Mouse (Mus musculus) heart, embryonic 10.5 days (tissue): ENCODE data around the gene Gm7075. TPM values are rescaled to one million over a fixed set of nuclear protein-coding genes. Genes with fewer than 3 reads are reported as not detected.
"Not testable (repeated sequence)": the region's sequence is repeated elsewhere in the genome, so short reads cannot be mapped to it uniquely, and the experiment has no call there.

Source experiments
- DNase-seq: peaks from one replicate; pipeline ENCODE4 v3.0.0-alpha.2; 2017; ENCODE audit warnings: low spot score
- H3K27ac ChIP-seq: fragments of 300-500 bp; sonication (generic); 2 replicates; pipeline ENCODE4 v1.5.1; 2016; ENCODE audit warnings: mild to moderate bottlenecking
- H3K27me3 ChIP-seq: fragments of 300-500 bp; sonication (generic); 2 replicates; pipeline ENCODE4 v1.6.1; 2016; ENCODE audit warnings: mild to moderate bottlenecking; ENCODE audit not compliant: poor library complexity, insufficient read depth, severe bottlenecking
- H3K36me3 ChIP-seq: fragments of 300-500 bp; sonication (generic); 2 replicates; pipeline ENCODE4 v1.6.1; 2016; ENCODE audit warnings: mild to moderate bottlenecking, moderate library complexity
- H3K4me1 ChIP-seq: fragments of 300-500 bp; sonication (generic); 2 replicates; pipeline ENCODE4 v1.6.1; 2016; ENCODE audit warnings: mild to moderate bottlenecking
- H3K4me3 ChIP-seq: fragments of 300-500 bp; sonication (generic); 2 replicates; pipeline ENCODE4 v1.5.1; 2016; ENCODE audit warnings: mild to moderate bottlenecking, moderate library complexity
- H3K9me3 ChIP-seq: fragments of 300-500 bp; sonication (generic); 2 replicates; pipeline ENCODE4 v1.6.1; 2016; ENCODE audit warnings: mild to moderate bottlenecking, moderate library complexity
- WGBS: fragments of 180-500 bp; shearing (Covaris S2); methylation state at CpG from one replicate; pipeline ENCODE4 v1.1.7; 2016; 5-methylcytosine and 5-hydroxymethylcytosine counted together
- polyA plus RNA-seq: library from polyadenylated mRNA; unstranded; fragments of >200 nt; fragmentation: Nextera tagmentation; extraction: Ambion mirVana; gene quantifications from 2 replicates; pipeline ENCODE4 v1.2.1, GENCODE M21; 2016

The Gm7075 gene
- polyA plus RNA-seq, 1 experiment from 2014 or later: not detected

DNA sequence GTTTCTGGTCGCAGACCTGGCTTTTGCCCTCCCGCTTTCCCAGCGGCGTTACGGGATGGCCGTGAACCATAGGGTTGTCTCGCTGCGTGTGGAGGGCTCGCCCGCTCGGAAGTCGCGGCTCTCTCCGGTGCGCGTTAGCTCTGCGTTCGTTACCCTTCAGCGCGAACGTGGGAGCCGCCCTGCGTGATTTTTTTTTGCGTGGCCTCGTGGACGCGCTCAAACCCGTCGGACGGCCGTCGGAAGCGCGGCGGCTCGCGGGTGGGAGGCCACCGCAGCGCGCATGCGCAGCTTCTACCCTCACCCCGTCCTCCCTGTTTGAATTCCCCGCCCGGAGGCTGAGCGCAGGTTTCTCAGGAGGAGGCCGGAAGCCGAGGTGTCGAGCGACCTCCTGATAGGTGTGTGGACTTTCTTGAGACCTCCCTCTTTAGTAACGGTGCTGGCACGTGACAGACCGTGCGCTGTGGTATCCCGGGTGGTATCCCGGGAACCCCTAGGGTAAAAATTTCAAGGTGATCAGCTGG, 8.3 kb upstream of the Gm7075 start, which contains the start of gene Ctnna3:
Ctnna3 (plus strand) TSS at position 314 of the 521 bp plus-strand sequence.
- Histone ChIP-seq H3K4me3 (peak within 1 kb of the TSS; percentile 81), H3K27me3 (no peaks in the 10 kb centered on the region), H3K36me3 (no peaks in the 10 kb centered on the region), H3K9me3 (no peaks in the 10 kb centered on the region), H3K27ac (peak within 1 kb of the TSS; percentile 95), H3K4me1 (no peaks in the 10 kb centered on the region)
- under 1% methylated on average over 55 of the region's 55 CpGs for WGBS
- peak; percentile 98 for DNase-seq

DNA sequence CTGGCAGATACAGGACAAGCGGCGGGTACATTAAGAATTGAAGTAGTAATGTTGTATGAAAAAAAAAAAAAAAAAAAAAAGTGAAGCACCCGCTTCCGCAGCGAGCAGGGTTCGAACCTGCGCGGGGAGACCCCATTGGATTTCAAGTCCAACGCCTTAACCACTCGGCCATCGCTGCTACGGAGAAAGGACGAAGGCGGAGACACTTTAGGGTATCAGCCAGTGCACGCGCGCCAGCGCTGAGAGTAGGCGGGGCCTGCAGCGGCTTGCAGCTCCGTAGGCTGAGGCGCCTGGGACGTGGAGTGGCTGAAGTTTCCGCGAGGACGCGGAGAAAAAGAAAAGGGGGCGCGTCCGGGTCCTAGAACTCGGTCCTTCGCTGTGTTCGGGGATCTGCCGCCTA, 7.8 kb upstream of the Gm7075 start:
- peak overlapping the region; percentile 95 for H3K27ac ChIP-seq
- DNase-seq: peak; percentile 97
- H3K27me3 ChIP-seq: no peaks in the 10 kb centered on the region
- H3K4me1 ChIP-seq: no peaks in the 10 kb centered on the region
- no peaks in the 10 kb centered on the region for H3K36me3 ChIP-seq
- no peaks in the 10 kb centered on the region for H3K9me3 ChIP-seq
- under 1% methylated on average over 34 of the region's 34 CpGs for WGBS
- peak overlapping the region; percentile 81 for H3K4me3 ChIP-seq

DNA sequence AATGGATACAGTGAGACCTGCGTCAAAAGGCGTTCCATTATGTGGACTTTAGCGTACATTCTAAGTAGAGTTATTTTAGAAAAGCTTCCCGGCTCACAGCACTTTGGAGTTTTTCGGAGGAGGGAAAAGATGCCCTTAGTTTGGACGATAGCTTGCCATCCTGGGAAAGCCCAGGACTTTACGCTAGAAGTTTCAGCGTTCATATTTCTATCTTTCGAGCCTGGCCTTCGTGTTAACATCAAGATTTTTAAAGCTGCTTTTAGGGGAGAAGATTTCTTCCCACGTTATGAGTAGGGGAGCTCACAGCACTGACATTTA, 7.4 kb upstream of the Gm7075 start:
- H3K36me3 ChIP-seq: no peaks in the 10 kb centered on the region
- WGBS: 5% methylated on average over 11 of the region's 11 CpGs
- H3K27me3 ChIP-seq: no peaks in the 10 kb centered on the region
- H3K4me3 ChIP-seq: peak overlapping the region; percentile 81
- peak overlapping the region; percentile 23; the same call in 1 of the 2 replicates for H3K27ac ChIP-seq
- no peaks in the 10 kb centered on the region for H3K4me1 ChIP-seq
- DNase-seq: no peak
- no peaks in the 10 kb centered on the region for H3K9me3 ChIP-seq

DNA sequence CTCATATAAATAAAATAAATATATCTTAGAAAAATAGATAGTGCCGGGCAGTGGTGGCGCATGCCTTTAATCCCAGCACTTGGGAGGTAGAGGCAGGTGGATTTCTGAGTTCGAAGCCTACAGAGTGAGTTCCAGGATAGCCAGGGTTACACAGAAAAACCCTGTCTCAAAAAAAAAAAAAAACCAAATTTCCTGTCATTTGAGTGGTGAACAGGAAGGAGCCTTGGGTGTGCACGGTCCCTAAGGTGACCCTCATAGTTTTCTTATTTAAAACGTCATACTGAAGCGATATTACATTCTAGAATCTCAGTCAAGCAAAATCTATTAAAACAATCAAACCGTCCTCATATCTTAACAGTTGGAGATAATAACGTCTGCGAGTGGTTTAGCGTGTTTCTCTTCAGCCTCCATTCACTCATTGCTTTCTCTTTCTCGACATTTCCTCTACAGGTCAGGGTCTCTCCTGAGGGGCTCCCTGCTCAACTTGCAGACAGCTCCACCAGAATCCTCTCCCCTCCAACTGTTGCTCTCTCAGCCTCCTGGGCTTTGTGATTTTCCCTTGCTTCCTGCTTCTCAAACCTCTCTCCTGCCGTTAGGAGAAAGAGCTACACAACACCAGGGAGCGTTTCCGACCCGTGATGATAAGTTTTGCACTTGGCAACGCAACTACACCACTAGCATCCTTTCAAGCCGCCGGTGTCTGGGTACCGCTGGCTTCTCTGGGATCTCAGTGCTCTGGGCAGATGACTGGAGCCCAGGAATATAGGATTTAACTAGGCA, 6.8 kb upstream of the Gm7075 start:
- Histone ChIP-seq H3K4me3 (peak overlapping the region; percentile 81), H3K4me1 (no peaks in the 10 kb centered on the region)

GRCm38 (mm10) chr10:63427146-63427545, 5.6 kb upstream of the Gm7075 start:
- H3K4me3 ChIP-seq: no peak overlapping the region
- H3K9me3 ChIP-seq: no peaks in the 10 kb centered on the region
- H3K27me3 ChIP-seq: no peaks in the 10 kb centered on the region
- no peaks in the 10 kb centered on the region for H3K36me3 ChIP-seq
- H3K27ac ChIP-seq: no peak overlapping the region
- H3K4me1 ChIP-seq: no peaks in the 10 kb centered on the region
- DNase-seq: peak; percentile 39
- 78% methylated on average over 8 of the region's 8 CpGs for WGBS

More for the DNA sequence above, 6.8 kb upstream of the Gm7075 start:
- Histone ChIP-seq H3K36me3 (no peaks in the 10 kb centered on the region), H3K27me3 (no peaks in the 10 kb centered on the region), H3K27ac (peak overlapping the region; percentile 23; the same call in 1 of the 2 replicates), H3K9me3 (no peaks in the 10 kb centered on the region)
- peak; percentile 74 for DNase-seq
- 23% methylated on average over 19 of the region's 19 CpGs for WGBS

DNA sequence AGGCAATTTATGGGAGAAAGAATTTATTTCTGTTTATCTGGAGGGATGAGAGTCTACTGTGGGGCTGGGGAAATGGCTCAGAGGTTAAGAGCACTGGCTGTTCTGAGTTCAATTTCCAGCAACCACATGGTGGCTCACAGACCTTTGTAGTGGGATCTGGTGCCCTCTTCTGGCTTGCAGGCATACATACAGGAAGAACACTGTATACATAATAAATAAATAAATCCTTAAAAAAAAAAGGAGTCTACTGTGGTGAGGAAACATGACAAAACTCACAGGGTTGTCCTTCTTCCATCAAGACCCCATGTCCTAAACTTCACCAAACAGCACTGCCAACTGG, 2.9 kb upstream of the Gm7075 start:
- Histone ChIP-seq H3K4me1 (no peaks in the 10 kb centered on the region), H3K27ac (no peak overlapping the region), H3K4me3 (no peak overlapping the region), H3K9me3 (no peaks in the 10 kb centered on the region), H3K27me3 (no peaks in the 10 kb centered on the region), H3K36me3 (no peaks in the 10 kb centered on the region)
- DNase-seq: peak; percentile 74

GRCm38 (mm10) chr10:63423591-63424474, 2.2 kb upstream of the Gm7075 start:
- peak; percentile 48 for DNase-seq
- no peak overlapping the region for H3K4me3 ChIP-seq
- H3K4me1 ChIP-seq: no peaks in the 10 kb centered on the region
- no peak overlapping the region for H3K27ac ChIP-seq
- no peaks in the 10 kb centered on the region for H3K9me3 ChIP-seq
- H3K36me3 ChIP-seq: no peaks in the 10 kb centered on the region
- WGBS: 80% methylated on average over 9 of the region's 9 CpGs
- H3K27me3 ChIP-seq: no peaks in the 10 kb centered on the region

GRCm38 (mm10) chr10:63422736-63422992, 1.1 kb upstream of the Gm7075 start:
- Histone ChIP-seq H3K9me3 (no peaks in the 10 kb centered on the region), H3K4me1 (no peaks in the 10 kb centered on the region), H3K27ac (no peak overlapping the region), H3K36me3 (no peaks in the 10 kb centered on the region), H3K4me3 (no peak overlapping the region), H3K27me3 (no peaks in the 10 kb centered on the region)
- DNase-seq: no peak
- 88% methylated on average over 5 of the region's 5 CpGs for WGBS

DNA sequence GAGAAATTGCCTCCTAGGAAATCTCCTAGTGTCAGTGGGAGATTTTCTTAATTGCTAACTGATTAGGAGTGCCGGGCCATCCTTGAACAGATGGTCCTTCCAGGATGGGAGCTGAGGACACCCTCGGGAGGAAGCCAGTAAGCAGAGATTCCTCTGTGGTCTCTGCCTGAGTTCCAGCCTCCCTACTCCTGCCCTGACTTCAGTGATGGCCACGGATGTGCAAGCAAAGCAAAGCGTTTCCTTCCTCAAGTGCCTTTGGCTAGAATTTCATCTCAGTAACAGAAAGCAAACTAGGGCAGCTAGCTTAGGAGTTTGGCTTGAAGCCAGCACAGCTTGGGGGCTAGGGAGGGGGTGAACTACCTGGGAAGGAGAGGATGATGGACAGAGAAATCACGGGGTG, 4.5 kb downstream of the Gm7075 start:
- H3K36me3 ChIP-seq: no peaks in the 10 kb centered on the region
- no peak overlapping the region for H3K4me3 ChIP-seq
- H3K27me3 ChIP-seq: no peaks in the 10 kb centered on the region
- H3K4me1 ChIP-seq: no peaks in the 10 kb centered on the region
- no peak for DNase-seq
- no peak overlapping the region for H3K27ac ChIP-seq
- 55% methylated on average over 5 of the region's 5 CpGs for WGBS
- no peaks in the 10 kb centered on the region for H3K9me3 ChIP-seq

DNA sequence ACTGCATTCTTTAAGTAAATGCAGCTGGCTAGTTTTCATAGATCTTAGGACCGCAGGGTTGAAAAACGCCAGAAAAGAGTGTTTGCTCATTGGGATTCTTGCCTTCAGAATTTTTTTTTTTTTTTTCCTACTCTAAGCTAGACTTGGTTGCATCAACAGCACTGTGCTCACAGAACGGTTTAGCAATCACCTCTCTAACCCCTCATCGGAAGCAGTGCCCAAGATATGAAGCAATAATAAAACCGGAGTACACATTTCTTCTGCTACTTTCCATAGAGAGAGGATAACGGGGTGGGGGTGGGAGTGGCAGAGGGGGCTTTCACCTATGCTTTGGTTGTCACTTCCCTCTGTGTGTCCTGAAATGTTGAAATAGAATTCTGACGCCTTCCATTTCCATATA, 5.7 kb downstream of the Gm7075 start:
- Histone ChIP-seq H3K9me3 (no peaks in the 10 kb centered on the region), H3K27ac (no peak overlapping the region), H3K27me3 (no peaks in the 10 kb centered on the region), H3K4me3 (peak overlapping the region; percentile 31), H3K4me1 (no peaks in the 10 kb centered on the region), H3K36me3 (no peaks in the 10 kb centered on the region)
- WGBS: 56% methylated on average over 7 of the region's 7 CpGs
- DNase-seq: no peak

- Histone ChIP-seq H3K9me3 (no peaks in the 10 kb centered on the region), H3K27ac (no peak overlapping the region), H3K36me3 (no peaks in the 10 kb centered on the region), H3K27me3 (no peaks in the 10 kb centered on the region), H3K4me3 (no peak overlapping the region), H3K4me1 (no peaks in the 10 kb centered on the region)
- no peak for DNase-seq
- WGBS: 76% methylated on average over 7 of the region's 7 CpGs
Observed at GRCm38 (mm10) chr10:63415287-63415686, 6.3 kb downstream of the Gm7075 start.

DNA sequence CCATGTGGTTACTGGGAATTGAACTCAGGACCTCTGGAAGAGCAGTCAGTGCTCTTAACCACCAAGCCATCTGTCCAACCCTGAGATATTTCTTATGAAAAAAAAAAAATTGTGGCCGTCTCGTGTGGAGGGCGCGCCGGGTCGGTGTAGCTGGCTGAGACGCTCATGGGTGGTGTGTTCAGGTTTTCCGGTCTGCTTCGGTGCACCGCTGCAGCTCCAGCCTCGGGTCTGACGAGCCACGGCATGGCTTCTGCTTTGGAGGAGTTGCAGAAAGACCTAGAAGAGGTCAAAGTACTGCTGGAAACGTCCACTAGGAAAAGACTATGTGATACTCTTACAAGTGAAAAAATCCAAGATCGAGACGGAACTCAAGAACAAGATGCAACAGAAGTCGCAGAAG, 8.8 kb downstream of the Gm7075 start:
- no peak overlapping the region for H3K27ac ChIP-seq
- no peaks in the 10 kb centered on the region for H3K27me3 ChIP-seq
- WGBS: 84% methylated on average over 17 of the region's 17 CpGs
- no peaks in the 10 kb centered on the region for H3K36me3 ChIP-seq
- H3K4me1 ChIP-seq: no peaks in the 10 kb centered on the region
- DNase-seq: no peak
- no peak overlapping the region for H3K4me3 ChIP-seq
- H3K9me3 ChIP-seq: no peaks in the 10 kb centered on the region

- not testable (repeated sequence) for DNase-seq
Observed at GRCm38 (mm10) chr10:63411674-63412073, 9.9 kb downstream of the Gm7075 start.

More at GRCm38 (mm10) chr10:63411674-63412073, 9.9 kb downstream of the Gm7075 start:
- not testable (repeated sequence) for H3K4me3 ChIP-seq, H3K27me3 ChIP-seq, H3K9me3 ChIP-seq, H3K4me1 ChIP-seq, H3K27ac ChIP-seq, H3K36me3 ChIP-seq
- 83% methylated on average over 6 of the region's 7 CpGs for WGBS
